Mouse (Mus musculus) urinary bladder, adult 2 months (tissue): Measurements from ENCODE around the gene Ahcyl2. TPM values are rescaled to one million over a fixed set of nuclear protein-coding genes. Genes with fewer than 3 reads are reported as not detected.

ENCODE experiments used
- DNase-seq: peaks from one replicate; pipeline ENCODE4 v3.0.0; 2022; ENCODE audit warnings: low spot score
- polyA plus RNA-seq: library from polyadenylated mRNA; depleted of rRNA; stranded (reverse); fragments of >200 nt; gene quantifications from 2 replicates; pipeline ENCODE4 v1.2.3, GENCODE M21; 2012

Gene Ahcyl2
- polyA plus RNA-seq, 1 experiment: 114 TPM

GRCm38 (mm10) chr6:29853213-29853899, 85.5 kb downstream of the Ahcyl2 start:
- peak; percentile 66 for DNase-seq

GRCm38 (mm10) chr6:29853900-29854390, 86.1 kb downstream of the Ahcyl2 start:
- DNase-seq: no peak

GRCm38 (mm10) chr6:29858619-29859018, 90.8 kb downstream of the Ahcyl2 start:
- no peak for DNase-seq

DNA sequence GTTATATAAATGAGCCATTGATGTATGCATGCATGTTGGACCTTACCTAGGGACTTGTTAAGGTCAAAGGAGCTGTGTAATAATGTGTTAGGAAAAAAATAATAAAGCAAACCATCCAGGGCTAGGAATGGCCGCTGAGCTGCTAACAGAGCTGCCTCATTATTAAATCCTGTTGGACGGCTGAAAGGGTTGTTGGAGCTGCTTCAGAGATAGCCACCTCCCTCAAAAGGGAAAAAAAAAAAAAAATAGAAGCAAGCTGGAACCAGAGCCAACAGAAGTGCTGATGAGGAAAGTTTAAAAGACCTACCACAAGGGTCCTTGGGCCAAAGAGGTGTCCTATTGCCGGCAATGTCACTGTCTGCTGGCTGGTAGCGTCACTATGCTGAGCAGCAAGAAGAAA, 91.5 kb downstream of the Ahcyl2 start:
- no peak for DNase-seq

DNA sequence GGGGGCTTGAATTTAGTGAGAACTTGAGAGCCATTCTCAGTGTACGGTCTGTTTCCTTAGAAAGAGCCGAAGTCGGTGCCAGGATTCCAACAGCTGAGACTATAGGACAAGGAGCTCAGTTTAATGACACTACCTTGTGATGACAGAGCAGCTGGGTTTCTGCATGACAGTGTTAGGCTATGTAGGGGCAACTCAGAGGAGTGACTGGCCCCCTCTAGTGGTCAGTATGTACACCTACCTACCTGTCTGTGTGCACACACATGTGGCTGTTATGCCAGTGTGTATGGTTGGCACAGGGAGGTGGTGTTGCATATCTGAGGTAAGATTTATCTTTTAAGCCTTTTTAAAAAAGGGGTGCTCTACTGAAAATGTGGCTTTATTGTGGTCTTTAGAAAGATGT, 92.4 kb downstream of the Ahcyl2 start:
- DNase-seq: no peak

- no peak for DNase-seq
Observed at GRCm38 (mm10) chr6:29864926-29865325, 97.1 kb downstream of the Ahcyl2 start.

GRCm38 (mm10) chr6:29866935-29867724, 99.3 kb downstream of the Ahcyl2 start:
- no peak for DNase-seq

GRCm38 (mm10) chr6:29868341-29868895, 100.6 kb downstream of the Ahcyl2 start:
- no peak for DNase-seq

DNA sequence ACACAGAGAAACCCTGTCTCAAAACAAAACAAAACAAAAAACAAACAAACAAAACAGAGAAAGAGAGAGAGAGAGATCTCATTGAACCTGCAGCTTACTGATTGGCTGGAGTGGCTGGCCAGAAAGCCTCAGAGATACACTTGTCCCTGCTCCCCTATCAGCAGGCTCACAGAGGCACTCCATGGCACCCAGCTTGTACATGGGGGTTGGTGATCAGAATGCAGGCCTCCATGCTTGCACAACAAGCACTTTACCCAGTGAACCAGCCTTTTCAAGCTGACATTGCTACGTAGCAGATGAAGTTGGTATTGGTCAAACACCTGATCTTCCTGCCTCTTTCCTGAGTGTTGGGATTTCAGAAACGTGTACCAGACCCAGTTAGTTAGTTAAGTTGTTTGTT, 105.8 kb downstream of the Ahcyl2 start:
- no peak for DNase-seq

DNA sequence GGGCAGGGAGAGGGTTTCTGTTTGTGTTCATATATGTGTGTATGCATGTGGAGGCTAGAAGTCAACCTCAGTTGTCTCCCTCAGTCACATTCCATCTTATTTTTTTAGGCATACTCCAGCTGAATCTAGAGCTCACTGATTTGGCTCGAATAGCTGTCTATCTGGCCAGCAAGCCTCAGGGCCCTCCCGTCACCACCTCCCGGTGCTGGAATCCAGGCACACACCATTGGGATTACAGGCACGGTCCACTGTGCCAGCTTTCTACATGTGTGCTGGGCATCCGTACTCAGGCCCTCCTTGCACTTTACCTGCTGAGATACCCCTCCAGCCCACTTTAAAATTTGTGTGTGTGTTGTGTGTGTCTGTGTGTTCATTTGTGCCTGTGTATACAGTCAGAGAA, 107.8 kb downstream of the Ahcyl2 start:
- no peak for DNase-seq

- no peak for DNase-seq
Observed at GRCm38 (mm10) chr6:29876782-29877181, 109.0 kb downstream of the Ahcyl2 start.

GRCm38 (mm10) chr6:29879579-29879978, 111.8 kb downstream of the Ahcyl2 start:
- DNase-seq: no peak

DNA sequence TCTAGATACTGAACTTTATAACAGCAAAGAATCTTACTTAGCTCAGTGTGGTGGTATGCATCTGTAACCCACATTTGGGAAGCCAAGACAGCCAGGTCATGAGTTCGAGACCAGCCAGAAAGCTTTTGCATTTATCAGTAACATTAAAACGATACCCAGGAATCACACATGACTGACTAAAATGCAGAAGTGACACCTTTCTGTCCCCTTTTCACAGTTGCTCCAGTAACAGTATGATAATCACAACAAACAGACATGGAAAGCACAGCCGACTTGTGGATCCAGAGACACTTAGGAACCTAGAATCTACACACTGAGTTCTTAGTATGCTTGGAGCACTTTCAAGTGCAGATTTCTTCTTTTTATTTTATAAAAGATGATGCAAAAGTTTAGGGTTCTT, 113.0 kb downstream of the Ahcyl2 start:
- DNase-seq: no peak

DNA sequence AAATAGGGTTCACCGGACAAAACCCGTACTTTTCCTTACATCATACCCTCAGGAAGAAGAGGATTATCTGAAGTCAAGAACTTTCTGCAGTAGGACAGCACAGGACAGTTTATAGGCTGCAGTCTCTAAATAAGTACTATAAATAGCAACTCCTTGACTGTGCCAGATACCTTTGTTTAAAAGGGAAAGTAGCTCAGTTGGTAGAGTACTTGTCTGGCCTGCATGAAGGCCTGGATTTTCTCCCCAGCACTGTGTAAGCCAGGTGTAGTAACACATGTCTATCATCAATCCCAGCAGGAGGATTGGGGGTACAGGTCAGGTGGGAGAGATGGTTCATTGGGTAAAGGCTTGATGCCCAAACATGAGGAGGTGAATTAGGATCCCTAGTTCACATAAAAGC, 114.1 kb downstream of the Ahcyl2 start:
- no peak for DNase-seq

DNA sequence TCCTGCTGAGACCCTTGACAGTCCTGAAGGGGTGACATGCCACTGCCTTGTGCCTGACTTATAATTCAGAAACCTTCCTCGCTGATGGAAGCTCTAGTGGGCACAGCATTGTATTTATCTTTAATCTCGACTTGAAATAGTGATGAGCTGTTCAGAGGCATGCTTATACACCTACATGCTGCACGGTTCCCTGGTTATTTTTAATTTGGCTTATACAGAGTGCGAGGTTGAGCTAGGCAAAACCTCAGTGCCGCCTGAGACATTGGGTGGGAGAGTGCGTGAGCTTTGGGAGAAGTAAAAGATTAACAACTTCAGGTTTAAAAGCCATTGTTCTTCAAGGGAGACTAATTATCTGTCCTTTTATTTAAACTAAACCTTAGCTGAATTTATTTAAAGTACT, 115.1 kb downstream of the Ahcyl2 start:
- no peak for DNase-seq

- DNase-seq: no peak
Observed at GRCm38 (mm10) chr6:29891151-29891550, 123.3 kb downstream of the Ahcyl2 start.

GRCm38 (mm10) chr6:29896976-29897375, 129.2 kb downstream of the Ahcyl2 start:
- no peak for DNase-seq

DNA sequence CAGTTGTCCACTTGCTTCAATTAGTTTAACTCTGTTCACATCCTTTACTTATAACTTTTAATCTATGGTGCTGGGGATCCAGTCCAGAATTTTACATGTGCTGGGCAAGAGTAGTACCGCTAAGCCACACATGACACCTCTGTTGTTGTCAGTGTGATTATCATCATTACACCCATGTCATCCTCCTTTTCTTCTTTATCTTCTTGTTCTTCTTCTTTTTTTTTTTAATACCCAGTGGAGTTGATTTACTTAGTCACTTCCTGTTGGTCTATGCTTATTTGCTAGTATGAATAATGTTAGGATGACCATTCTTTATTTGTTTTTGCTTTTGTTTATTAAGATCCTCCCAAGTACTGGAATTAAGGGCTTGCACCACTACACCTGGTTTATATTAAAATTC, 133.6 kb downstream of the Ahcyl2 start:
- no peak for DNase-seq

DNA sequence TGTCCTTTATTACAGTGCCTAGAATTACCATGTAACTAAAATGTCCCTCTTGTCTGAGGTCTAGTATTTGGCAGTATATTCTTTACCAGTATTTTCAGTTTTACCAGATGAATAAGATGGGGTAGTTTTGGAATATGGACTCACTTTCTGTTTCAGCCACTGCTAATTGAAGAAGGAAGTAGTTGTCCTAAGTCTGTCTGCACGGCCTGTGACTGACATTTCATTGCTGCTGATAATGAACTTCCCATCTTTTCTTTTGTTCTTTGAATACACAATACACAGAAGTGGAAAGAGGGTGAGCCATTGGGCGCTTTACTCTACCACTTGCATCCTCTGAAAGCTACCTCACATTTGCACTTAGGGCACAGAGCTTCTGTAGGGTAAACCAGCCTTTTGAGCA, 134.4 kb downstream of the Ahcyl2 start:
- DNase-seq: no peak

- DNase-seq: no peak
Observed at GRCm38 (mm10) chr6:29903343-29903914, 135.6 kb downstream of the Ahcyl2 start.

- no peak for DNase-seq
Observed at GRCm38 (mm10) chr6:29904281-29904680, 136.5 kb downstream of the Ahcyl2 start.

DNA sequence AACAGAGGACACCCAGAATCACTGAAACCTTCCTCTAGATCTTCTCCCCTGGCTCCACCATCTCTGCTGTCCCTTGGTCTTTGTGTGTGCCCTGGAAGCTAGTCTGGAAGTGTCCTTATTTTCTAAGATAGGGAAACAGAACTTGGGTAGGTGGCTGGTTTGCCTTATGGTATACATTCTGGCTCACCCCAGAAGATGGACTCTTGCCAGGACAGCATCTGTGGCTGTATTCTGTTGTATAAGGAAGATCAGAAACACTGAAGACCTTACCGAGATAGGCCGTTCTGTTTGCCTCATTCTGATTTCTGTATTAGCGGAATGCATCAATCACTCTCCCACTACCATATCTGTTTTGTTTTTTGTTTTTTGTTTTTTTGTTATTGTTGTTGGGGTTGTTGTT, 142.8 kb downstream of the Ahcyl2 start:
- DNase-seq: no peak

DNA sequence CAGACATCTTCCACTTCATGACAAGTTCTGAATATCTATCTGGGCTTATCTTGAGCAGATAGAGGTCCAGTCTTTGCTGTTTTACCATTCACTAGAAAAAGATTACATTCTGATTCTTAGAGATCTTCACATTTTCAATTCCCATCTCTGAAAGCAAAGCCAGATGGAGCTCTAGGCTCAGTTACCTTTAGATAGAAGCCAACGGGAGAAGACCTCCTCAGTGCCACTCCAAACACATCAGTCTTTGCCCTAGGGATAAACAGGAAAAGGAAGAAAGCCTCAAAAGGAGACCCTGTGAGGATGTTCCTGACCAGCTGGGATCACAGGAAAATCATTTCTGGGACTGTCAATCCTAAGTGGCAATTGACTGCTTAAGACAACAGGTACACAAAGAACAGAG, 145.9 kb downstream of the Ahcyl2 start:
- DNase-seq: no peak
